Mouse (Mus musculus): ENCODE measurements around the gene Idnk. TPM values are rescaled to one million over a fixed set of nuclear protein-coding genes. Genes with fewer than 3 reads are reported as not detected.

Idnk gene
- polyA plus RNA-seq, 1 experiment from 2014 or later = 38.2 TPM

DNA sequence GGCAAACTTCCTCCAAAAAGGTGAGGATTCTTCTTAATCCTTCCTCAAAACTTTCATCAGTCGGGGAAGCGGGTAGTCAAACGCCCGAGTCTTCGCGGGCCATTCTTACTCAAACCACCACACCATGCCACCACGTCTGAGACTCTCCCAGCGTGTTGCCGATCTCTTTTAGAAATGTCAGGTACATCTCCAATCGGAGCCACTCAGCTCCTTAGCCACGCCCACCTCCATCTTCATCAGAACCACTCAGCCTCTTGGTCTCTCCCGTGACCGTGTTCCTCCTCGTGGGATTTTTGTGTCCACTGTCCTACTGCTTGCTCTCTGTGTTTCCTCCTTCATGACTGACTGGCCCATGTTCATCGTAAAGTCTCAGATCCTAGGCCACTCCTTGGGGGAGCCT is 3.3 kb downstream of the Idnk start:
- Histone ChIP-seq H3K36me3 (ENCODE audit: control insufficient read depth, insufficient read depth, low read length) (peaks cover 29% of the 10 kb centered on the region), H3K9me3 (ENCODE audit: control insufficient read depth, low read length) (0 out of 2 replicates have a peak, but pooled peaks cover 4% of the 10 kb centered on the region), H3K4me3 (ENCODE audit: control insufficient read depth in 1 of 2, insufficient read depth in 1 of 2, low read depth in 1 of 2, low read length in 2 of 2) (no peak overlapping the region), H3K27me3 (ENCODE audit: control insufficient read depth, insufficient read depth, low read length) (no peaks in the 10 kb centered on the region), H3K27ac (replicated peaks in 1 of 2; ENCODE audit: control insufficient read depth in 1 of 2, insufficient read depth in 1 of 2, low read depth in 2 of 2, low read length in 2 of 2) (no peak overlapping the region), H3K9ac (ENCODE audit: low read length) (no peak overlapping the region), H3K4me1 (ENCODE audit: control insufficient read depth in 2 of 2, insufficient read depth in 2 of 2, low read length in 2 of 2) (peaks cover 5 to 9% of the 10 kb centered on the region in 2 experiments; a peak in 3 of 4 replicates), H3K4me2 (ENCODE audit: low read length) (no peak overlapping the region)
- WGBS = 95% methylated on average over 15 of the region's 15 CpGs
- ATAC-seq (ENCODE audit: insufficient number of reproducible peaks, insufficient read depth, low FRiP score, low read depth) = no peak

DNA sequence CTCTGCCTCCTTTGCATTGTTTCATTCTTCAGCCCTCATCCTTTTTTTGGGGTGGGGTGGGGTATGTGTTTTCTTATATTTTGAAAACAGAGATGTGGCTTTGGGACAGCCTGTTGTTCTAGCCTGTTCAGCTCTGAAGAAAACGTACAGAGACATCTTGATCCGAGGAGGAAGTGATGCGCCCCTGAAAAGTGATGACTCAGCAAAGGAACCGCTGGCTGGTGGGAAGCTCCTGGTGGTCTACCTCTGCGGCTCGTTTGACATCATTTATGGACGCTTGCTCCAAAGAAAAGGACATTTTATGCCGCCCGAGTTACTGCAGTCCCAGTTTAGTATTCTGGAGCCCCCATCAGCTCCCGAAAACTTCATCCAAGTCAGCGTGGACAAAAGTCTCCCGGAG is 5.9 kb downstream of the Idnk start:
- peaks cover 0 to 2% of the 10 kb centered on the region in 2 experiments; a peak in 1 of 4 replicates for H3K4me1 ChIP-seq (ENCODE audit: control insufficient read depth in 2 of 2, insufficient read depth in 2 of 2, low read length in 2 of 2)
- H3K27ac ChIP-seq (replicated peaks in 1 of 2; ENCODE audit: control insufficient read depth in 1 of 2, insufficient read depth in 1 of 2, low read depth in 2 of 2, low read length in 2 of 2) = no peak overlapping the region
- peaks cover 29% of the 10 kb centered on the region for H3K36me3 ChIP-seq (ENCODE audit: control insufficient read depth, insufficient read depth, low read length)
- no peak overlapping the region for H3K9ac ChIP-seq (ENCODE audit: low read length)
- 0 out of 2 replicates have a peak, but pooled peaks cover 4% of the 10 kb centered on the region for H3K9me3 ChIP-seq (ENCODE audit: control insufficient read depth, low read length)
- no peak overlapping the region for H3K4me3 ChIP-seq (ENCODE audit: control insufficient read depth in 1 of 2, insufficient read depth in 1 of 2, low read depth in 1 of 2, low read length in 2 of 2)
- H3K27me3 ChIP-seq (ENCODE audit: control insufficient read depth, insufficient read depth, low read length) = no peaks in the 10 kb centered on the region
- 91% methylated on average over 12 of the region's 12 CpGs for WGBS
- no peak for ATAC-seq (ENCODE audit: insufficient number of reproducible peaks, insufficient read depth, low FRiP score, low read depth)
- H3K4me2 ChIP-seq (ENCODE audit: low read length) = no peak overlapping the region

DNA sequence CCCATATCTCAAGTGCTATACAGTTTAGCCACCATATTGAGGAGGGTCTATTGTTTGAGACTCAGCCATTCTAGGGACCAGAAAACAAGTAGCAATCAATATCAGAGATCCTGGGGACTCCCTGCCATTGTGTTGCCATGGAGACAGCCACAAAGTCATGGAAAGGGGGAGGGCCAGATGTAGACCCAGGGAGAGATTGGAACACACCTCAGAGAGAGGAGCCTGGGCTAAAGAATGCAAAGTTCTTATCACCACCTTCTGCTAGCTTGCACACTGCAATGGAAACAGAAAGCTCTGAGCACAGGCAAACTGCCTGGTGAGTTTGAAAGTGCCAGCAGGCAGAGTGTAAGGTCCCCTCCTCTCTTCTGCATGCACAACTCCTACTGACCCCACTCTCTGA is 10.7 kb downstream of the Idnk start:
- no peak overlapping the region for H3K9ac ChIP-seq (ENCODE audit: low read length)

DNA sequence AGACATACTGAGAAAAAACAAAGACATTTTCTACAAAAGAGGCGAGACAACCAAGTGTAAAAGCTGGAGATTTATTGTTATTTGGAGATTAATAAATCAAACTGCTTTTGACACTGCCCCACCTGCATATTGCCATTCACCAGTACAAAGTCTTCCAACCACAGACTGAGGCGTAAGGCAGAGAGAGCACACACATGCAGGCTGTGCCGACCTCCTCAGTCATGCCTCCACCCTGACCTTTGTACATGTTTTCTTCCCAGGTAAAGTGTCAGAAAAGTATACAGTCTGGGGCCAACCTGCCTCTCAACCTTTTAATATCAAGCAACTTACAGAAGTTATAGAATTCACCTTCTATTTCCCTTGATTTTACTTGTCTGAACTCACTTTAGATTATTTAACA is 18.7 kb downstream of the Idnk start:
- H3K9me3 ChIP-seq (ENCODE audit: control insufficient read depth, low read length) = no peaks in the 10 kb centered on the region
- H3K27ac ChIP-seq (replicated peaks in 1 of 2; ENCODE audit: control insufficient read depth in 1 of 2, insufficient read depth in 1 of 2, low read depth in 2 of 2, low read length in 2 of 2) = no peak overlapping the region
- no peaks in the 10 kb centered on the region for H3K27me3 ChIP-seq (ENCODE audit: control insufficient read depth, insufficient read depth, low read length)
- H3K4me1 ChIP-seq (ENCODE audit: control insufficient read depth in 2 of 2, insufficient read depth in 2 of 2, low read length in 2 of 2) = no peaks in the 10 kb centered on the region
- 83% methylated on average over 3 of the region's 3 CpGs for WGBS
- H3K9ac ChIP-seq (ENCODE audit: low read length) = no peak overlapping the region
- no peak overlapping the region for H3K4me3 ChIP-seq (ENCODE audit: control insufficient read depth in 1 of 2, insufficient read depth in 1 of 2, low read depth in 1 of 2, low read length in 2 of 2)
- H3K4me2 ChIP-seq (ENCODE audit: low read length) = no peak overlapping the region
- peaks cover 87% of the 10 kb centered on the region for H3K36me3 ChIP-seq (ENCODE audit: control insufficient read depth, insufficient read depth, low read length)
- no peak for ATAC-seq (ENCODE audit: insufficient number of reproducible peaks, insufficient read depth, low FRiP score, low read depth)

More for the DNA sequence above, 10.7 kb downstream of the Idnk start:
- Histone ChIP-seq H3K4me2 (ENCODE audit: low read length) (no peak overlapping the region), H3K27ac (replicated peaks in 1 of 2; ENCODE audit: control insufficient read depth in 1 of 2, insufficient read depth in 1 of 2, low read depth in 2 of 2, low read length in 2 of 2) (no peak overlapping the region), H3K36me3 (ENCODE audit: control insufficient read depth, insufficient read depth, low read length) (peaks cover 33% of the 10 kb centered on the region), H3K9me3 (ENCODE audit: control insufficient read depth, low read length) (no peaks in the 10 kb centered on the region), H3K4me1 (ENCODE audit: control insufficient read depth in 2 of 2, insufficient read depth in 2 of 2, low read length in 2 of 2) (no peaks in the 10 kb centered on the region), H3K27me3 (ENCODE audit: control insufficient read depth, insufficient read depth, low read length) (no peaks in the 10 kb centered on the region), H3K4me3 (ENCODE audit: control insufficient read depth in 1 of 2, insufficient read depth in 1 of 2, low read depth in 1 of 2, low read length in 2 of 2) (no peak overlapping the region)
- no peak for ATAC-seq (ENCODE audit: insufficient number of reproducible peaks, insufficient read depth, low FRiP score, low read depth)

DNA sequence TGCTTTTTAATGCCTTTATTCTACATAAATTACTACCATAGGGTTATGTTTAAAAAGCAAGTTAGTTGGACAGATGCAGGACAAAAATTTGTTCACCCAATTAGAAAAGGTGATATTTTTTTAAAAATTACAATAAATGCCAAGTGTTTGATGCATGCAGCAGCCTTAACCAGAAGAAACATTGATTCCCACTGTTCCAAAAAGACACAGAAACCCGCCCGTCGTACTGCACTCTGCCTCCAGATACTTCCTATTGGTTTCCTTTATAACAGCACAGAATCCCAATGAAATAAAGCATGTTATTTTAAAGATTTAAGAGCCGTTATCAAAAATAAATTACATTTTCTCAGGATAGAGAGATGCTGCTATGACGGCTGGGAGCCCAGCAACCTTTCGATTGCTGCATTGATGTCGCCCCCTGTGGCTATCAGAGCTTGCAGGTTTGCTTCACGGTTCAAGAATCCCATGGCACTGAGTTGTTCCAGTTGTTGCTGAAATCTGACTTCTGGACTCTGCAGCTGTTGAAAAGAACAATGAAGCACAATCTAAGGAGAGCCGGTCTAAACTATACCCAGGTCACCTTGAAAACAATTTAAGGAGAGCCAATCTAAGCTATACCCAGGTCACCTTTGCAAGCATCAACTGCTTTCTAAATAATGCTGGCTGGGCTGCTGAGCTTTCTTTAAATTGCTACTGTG is 20.2 kb downstream of the Idnk start:
- no peak overlapping the region for H3K4me2 ChIP-seq (ENCODE audit: low read length)
- H3K27me3 ChIP-seq (ENCODE audit: control insufficient read depth, insufficient read depth, low read length) = no peaks in the 10 kb centered on the region
- H3K4me1 ChIP-seq (ENCODE audit: control insufficient read depth in 2 of 2, insufficient read depth in 2 of 2, low read length in 2 of 2) = no peaks in the 10 kb centered on the region
- no peak for ATAC-seq (ENCODE audit: insufficient number of reproducible peaks, insufficient read depth, low FRiP score, low read depth)
- H3K9me3 ChIP-seq (ENCODE audit: control insufficient read depth, low read length) = no peaks in the 10 kb centered on the region
- no peak overlapping the region for H3K9ac ChIP-seq (ENCODE audit: low read length)
- 80% methylated on average over 9 of the region's 9 CpGs for WGBS
- peaks cover 96% of the 10 kb centered on the region for H3K36me3 ChIP-seq (ENCODE audit: control insufficient read depth, insufficient read depth, low read length)
- H3K4me3 ChIP-seq (ENCODE audit: control insufficient read depth in 1 of 2, insufficient read depth in 1 of 2, low read depth in 1 of 2, low read length in 2 of 2) = no peak overlapping the region
- H3K27ac ChIP-seq (replicated peaks in 1 of 2; ENCODE audit: control insufficient read depth in 1 of 2, insufficient read depth in 1 of 2, low read depth in 2 of 2, low read length in 2 of 2) = no peak overlapping the region

DNA sequence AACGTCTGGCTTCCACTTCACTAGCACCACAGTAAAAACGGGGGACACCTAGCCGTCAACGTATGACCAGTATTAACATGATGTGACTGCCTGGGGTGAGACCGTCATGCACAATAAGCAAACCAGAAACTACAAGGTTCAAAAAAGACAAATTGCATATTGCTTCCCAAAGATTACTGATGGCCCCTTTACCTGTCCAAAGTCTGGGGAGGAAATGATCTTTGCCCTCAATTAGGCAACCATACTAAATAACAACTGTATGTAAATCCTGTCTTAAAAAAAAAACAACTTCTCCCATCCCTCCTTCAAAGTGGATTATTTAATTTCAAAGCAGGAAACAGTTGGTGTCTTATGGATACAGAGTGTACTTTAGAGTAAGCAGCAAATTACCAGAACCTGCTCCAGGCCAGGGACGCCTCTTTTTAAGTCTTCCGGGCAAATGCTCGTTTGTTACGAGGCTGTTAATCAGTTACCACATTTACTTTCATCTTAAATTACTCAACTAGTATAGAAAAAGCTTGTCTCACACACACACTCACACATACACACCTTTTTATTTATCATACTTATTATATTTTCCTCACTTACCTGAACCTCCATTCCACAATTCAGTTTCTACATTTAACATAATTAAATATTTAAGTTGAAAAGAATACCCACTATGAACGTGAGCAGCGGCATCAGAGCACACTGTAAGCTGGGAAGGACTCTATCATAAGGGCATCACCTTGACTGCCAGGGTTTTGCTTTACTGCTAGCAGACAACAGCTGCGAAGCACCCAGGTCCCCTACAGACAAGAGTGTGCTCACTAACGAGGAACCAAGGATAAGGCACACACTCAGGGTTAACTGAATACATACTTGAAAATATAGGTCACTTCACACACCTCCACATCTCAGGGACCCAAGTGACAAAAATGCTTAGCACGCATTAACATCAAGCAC is 24.4 kb downstream of the Idnk start:
- 90% methylated on average over 14 of the region's 14 CpGs for WGBS
- H3K9me3 ChIP-seq (ENCODE audit: control insufficient read depth, low read length) = no peaks in the 10 kb centered on the region
- no peak overlapping the region for H3K4me2 ChIP-seq (ENCODE audit: low read length)
- H3K9ac ChIP-seq (ENCODE audit: low read length) = no peak overlapping the region
- H3K36me3 ChIP-seq (ENCODE audit: control insufficient read depth, insufficient read depth, low read length) = peaks cover 80% of the 10 kb centered on the region
- no peak for ATAC-seq (ENCODE audit: insufficient number of reproducible peaks, insufficient read depth, low FRiP score, low read depth)
- H3K27me3 ChIP-seq (ENCODE audit: control insufficient read depth, insufficient read depth, low read length) = no peaks in the 10 kb centered on the region
- no peaks in the 10 kb centered on the region for H3K4me1 ChIP-seq (ENCODE audit: control insufficient read depth in 2 of 2, insufficient read depth in 2 of 2, low read length in 2 of 2)
- H3K27ac ChIP-seq (replicated peaks in 1 of 2; ENCODE audit: control insufficient read depth in 1 of 2, insufficient read depth in 1 of 2, low read depth in 2 of 2, low read length in 2 of 2) = no peak overlapping the region
- no peak overlapping the region for H3K4me3 ChIP-seq (ENCODE audit: control insufficient read depth in 1 of 2, insufficient read depth in 1 of 2, low read depth in 1 of 2, low read length in 2 of 2)

DNA sequence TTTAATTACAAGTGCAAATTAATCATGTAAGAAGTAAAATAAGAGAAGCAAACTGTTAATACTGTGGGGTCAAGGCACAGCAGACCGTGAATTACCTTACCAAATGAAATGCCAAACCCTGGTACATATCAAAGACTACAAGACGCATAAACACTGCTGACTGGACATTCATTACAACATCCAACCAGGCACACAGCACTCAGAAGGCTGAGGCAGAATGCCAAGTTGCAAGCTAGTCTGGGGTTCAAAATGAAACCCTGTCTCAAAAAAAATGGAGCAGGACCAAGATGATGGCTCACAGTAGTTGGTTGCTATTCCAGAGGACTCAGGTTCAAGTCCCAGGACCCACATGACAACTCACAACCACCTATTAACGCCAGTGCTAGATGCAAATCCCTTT is 26.7 kb downstream of the Idnk start:
- H3K27me3 ChIP-seq (ENCODE audit: control insufficient read depth, insufficient read depth, low read length) = no peaks in the 10 kb centered on the region
- no peak overlapping the region for H3K27ac ChIP-seq (replicated peaks in 1 of 2; ENCODE audit: control insufficient read depth in 1 of 2, insufficient read depth in 1 of 2, low read depth in 2 of 2, low read length in 2 of 2)
- no peak overlapping the region for H3K4me3 ChIP-seq (ENCODE audit: control insufficient read depth in 1 of 2, insufficient read depth in 1 of 2, low read depth in 1 of 2, low read length in 2 of 2)
- 83% methylated on average over 3 of the region's 3 CpGs for WGBS
- no peak for ATAC-seq (ENCODE audit: insufficient number of reproducible peaks, insufficient read depth, low FRiP score, low read depth)
- no peaks in the 10 kb centered on the region for H3K4me1 ChIP-seq (ENCODE audit: control insufficient read depth in 2 of 2, insufficient read depth in 2 of 2, low read length in 2 of 2)
- peaks cover 73% of the 10 kb centered on the region for H3K36me3 ChIP-seq (ENCODE audit: control insufficient read depth, insufficient read depth, low read length)
- no peak overlapping the region for H3K4me2 ChIP-seq (ENCODE audit: low read length)
- H3K9me3 ChIP-seq (ENCODE audit: control insufficient read depth, low read length) = no peaks in the 10 kb centered on the region
- H3K9ac ChIP-seq (ENCODE audit: low read length) = no peak overlapping the region

All from heart, embryonic 14.5 days (tissue).